Mouse (Mus musculus): ENCODE measurements at regions not wholly inside any gene's neighbourhood (a gene's known extent, or its start where the extent isn't known, plus 50 kb on each side); places are given as distances from the start of the nearest gene placed in this dataset.

DNA sequence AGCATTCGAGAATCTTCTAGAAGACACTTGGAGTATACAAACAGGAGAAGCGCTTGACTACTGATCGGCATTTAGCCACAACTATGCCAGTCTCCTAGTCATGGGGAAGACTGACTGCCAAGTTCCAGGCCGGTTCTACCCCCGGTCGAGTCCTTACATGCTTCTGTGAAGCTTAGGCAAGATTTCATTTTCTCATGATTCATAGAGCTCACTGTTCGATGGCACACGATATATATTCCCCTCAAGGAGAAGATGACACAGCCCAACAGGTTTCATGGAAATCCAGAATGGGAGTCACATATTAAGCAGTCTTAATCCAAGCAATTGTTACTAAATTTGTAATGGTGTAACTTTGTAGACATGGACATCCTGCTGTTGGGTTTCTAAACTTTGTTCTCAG lies 177.8 kb downstream of the Slc38a4 start:
- Histone ChIP-seq H3K36me3 (replicated peaks) (no peaks in the 10 kb centered on the region), H3K4me3 (no peak overlapping the region), H3K9ac (no peak overlapping the region), H3K9me3 (no peaks in the 10 kb centered on the region), H3K4me1 (no peaks in the 10 kb centered on the region), H3K27ac (no peak overlapping the region), H3K4me2 (no peak overlapping the region), H3K27me3 (replicated peaks) (no peaks in the 10 kb centered on the region)
- WGBS, result 92% methylated on average over 8 of the region's 8 CpGs
- no peak for ATAC-seq (replicated peaks)

DNA sequence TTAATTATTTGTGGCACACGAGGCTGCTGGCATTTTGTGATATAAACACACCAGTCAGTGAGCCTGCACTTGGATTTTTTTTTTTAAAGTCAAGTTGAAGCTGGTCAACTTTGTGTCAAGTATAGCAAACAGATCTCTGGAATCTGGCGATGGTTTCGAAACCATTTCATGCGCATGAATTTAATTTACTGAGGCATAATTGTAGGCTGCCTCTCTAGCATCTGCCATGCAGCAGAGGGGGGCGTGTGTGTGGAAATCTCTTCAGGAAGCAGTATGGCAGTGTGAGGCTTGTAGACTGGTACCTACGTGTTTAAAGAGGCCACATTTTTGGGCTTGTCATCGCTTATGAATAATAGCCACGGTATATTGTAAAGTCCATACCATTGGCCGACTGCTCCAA lies 177.7 kb upstream of the Slc38a2 start:
- no peak overlapping the region for H3K9ac ChIP-seq
- no peak for ATAC-seq (replicated peaks)
- H3K27me3 ChIP-seq (replicated peaks), result no peaks in the 10 kb centered on the region
- H3K4me3 ChIP-seq, result no peak overlapping the region
- WGBS, result 82% methylated on average over 9 of the region's 9 CpGs
- H3K4me2 ChIP-seq, result no peak overlapping the region
- H3K27ac ChIP-seq, result no peak overlapping the region
- no peaks in the 10 kb centered on the region for H3K36me3 ChIP-seq (replicated peaks)
- H3K9me3 ChIP-seq, result no peaks in the 10 kb centered on the region
- H3K4me1 ChIP-seq, result no peaks in the 10 kb centered on the region

DNA sequence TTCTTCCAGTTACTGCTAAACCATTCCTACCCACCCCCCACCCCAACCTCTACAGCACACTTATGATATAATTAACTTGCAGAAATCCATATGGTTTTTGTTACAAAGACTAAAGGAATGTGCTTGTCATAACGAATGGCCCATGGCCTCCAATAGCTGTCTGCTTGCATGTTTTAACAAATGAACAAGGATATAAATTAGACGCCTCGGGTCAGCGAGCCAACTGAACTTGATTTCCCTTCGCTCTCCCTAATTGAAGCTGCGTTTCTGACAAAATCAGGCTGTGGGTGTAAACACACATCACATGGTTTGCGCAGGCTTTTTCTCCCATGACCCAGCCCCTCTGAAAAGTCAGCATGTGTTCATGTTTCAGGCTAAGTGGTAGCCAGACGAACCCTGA lies 174.6 kb upstream of the Slc38a2 start:
- Histone ChIP-seq H3K9ac (no peak overlapping the region), H3K27me3 (replicated peaks) (no peaks in the 10 kb centered on the region), H3K4me3 (no peak overlapping the region), H3K4me2 (no peak overlapping the region), H3K27ac (no peak overlapping the region), H3K4me1 (no peaks in the 10 kb centered on the region), H3K36me3 (replicated peaks) (no peaks in the 10 kb centered on the region), H3K9me3 (no peaks in the 10 kb centered on the region)
- no peak for ATAC-seq (replicated peaks)
- 77% methylated on average over 8 of the region's 8 CpGs for WGBS

DNA sequence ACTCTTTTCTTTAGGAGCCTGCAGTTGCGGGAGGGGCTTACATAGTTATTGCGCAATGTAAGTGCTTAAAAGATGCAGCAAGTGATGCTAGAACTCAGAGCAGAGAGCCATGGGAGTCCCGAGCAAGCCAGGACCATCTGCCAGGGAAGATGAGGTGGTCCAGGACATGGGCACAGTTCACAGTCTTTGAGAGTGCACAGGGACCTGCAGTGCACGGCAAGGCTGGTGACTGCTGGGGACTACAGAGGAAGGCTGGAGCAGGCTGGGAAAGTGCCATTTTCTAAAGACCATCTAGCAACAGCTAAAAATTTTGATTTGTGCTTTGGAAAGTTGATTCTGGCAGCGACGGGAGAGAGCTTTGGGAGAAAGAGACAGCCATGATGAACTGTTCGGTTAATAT lies 174.0 kb upstream of the Slc38a2 start:
- Histone ChIP-seq H3K9ac (no peak overlapping the region), H3K4me1 (no peaks in the 10 kb centered on the region), H3K27ac (no peak overlapping the region), H3K9me3 (no peaks in the 10 kb centered on the region), H3K4me2 (no peak overlapping the region), H3K27me3 (replicated peaks) (no peaks in the 10 kb centered on the region), H3K4me3 (no peak overlapping the region), H3K36me3 (replicated peaks) (no peaks in the 10 kb centered on the region)
- 92% methylated on average over 7 of the region's 7 CpGs for WGBS
- ATAC-seq (replicated peaks), result no peak

DNA sequence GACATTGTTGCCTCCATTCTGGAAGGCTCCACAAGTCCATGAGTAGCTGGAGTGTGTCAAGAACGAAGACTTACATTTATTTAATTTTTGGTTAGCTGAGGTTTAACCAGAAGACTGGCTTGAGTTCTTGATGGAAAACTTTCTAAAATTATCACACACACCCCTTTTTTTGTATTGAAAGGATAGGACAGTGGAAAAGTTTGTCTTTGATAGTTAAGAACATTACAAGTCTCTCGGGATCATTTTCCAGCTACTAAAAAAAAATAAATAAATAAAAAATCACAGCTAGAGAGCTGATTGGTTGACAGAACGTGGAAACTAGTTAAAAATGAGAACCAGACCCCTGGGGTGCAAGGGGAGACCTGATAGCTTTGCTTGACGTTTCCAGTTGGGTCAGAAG lies 173.6 kb upstream of the Slc38a2 start:
- no peak for ATAC-seq (replicated peaks)
- WGBS, result 76% methylated on average over 4 of the region's 4 CpGs
- H3K27ac ChIP-seq, result no peak overlapping the region
- H3K4me2 ChIP-seq, result no peak overlapping the region
- H3K27me3 ChIP-seq (replicated peaks), result no peaks in the 10 kb centered on the region
- H3K9ac ChIP-seq, result no peak overlapping the region
- no peaks in the 10 kb centered on the region for H3K4me1 ChIP-seq
- no peak overlapping the region for H3K4me3 ChIP-seq
- H3K36me3 ChIP-seq (replicated peaks), result no peaks in the 10 kb centered on the region
- no peaks in the 10 kb centered on the region for H3K9me3 ChIP-seq

DNA sequence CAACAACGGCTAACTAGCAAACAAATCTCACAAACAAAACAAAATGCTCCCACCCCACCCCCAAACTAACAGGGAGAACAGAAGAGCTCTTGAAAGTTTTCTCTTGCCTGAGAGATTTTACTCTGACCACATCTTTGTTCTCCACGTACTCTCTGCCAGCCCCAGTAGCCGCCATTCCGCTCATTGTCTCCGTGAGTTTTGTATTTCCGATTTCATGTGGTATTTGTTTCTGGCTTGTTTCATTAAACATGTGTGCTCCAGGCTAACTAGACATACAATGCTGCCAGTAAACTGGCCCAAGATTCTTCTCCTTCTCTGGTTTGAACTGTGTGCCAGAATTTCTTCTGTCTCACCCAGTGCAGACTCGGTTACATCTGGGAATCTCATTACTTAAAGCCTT lies 168.2 kb upstream of the Slc38a2 start:
- H3K27me3 ChIP-seq (replicated peaks), result no peaks in the 10 kb centered on the region
- H3K4me3 ChIP-seq, result no peak overlapping the region
- no peak for ATAC-seq (replicated peaks)
- H3K4me1 ChIP-seq, result no peaks in the 10 kb centered on the region
- WGBS, result 84% methylated on average over 7 of the region's 7 CpGs
- H3K36me3 ChIP-seq (replicated peaks), result no peaks in the 10 kb centered on the region
- H3K27ac ChIP-seq, result no peak overlapping the region
- no peaks in the 10 kb centered on the region for H3K9me3 ChIP-seq
- H3K9ac ChIP-seq, result no peak overlapping the region
- no peak overlapping the region for H3K4me2 ChIP-seq

DNA sequence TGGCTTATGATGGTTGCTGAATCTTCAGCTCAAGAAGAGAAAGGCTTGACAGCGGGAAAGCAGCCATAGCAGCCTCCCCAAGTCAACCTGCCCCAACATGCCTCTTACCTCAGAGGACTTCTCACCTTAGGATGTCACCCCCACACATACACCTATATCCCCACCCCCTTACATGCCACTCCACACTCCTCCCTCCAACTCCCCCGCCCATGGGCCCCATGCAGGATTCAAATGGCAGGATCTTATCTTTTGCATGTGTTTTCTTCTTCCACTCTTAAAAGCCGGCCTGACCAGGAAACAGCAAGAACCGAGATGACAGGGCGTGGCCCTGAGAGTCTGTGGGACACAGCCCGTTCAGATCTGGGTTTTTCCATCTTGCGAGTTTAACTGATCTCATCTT lies 166.4 kb upstream of the Slc38a2 start:
- Histone ChIP-seq H3K9ac (no peak overlapping the region), H3K27ac (no peak overlapping the region), H3K4me3 (no peak overlapping the region), H3K4me1 (no peaks in the 10 kb centered on the region), H3K27me3 (replicated peaks) (no peaks in the 10 kb centered on the region), H3K4me2 (no peak overlapping the region), H3K36me3 (replicated peaks) (no peaks in the 10 kb centered on the region), H3K9me3 (no peaks in the 10 kb centered on the region)
- WGBS, result 94% methylated on average over 7 of the region's 7 CpGs
- ATAC-seq (replicated peaks), result no peak

- 84% methylated on average over 3 of the region's 3 CpGs for WGBS
- Histone ChIP-seq H3K27me3 (replicated peaks) (no peaks in the 10 kb centered on the region), H3K4me1 (no peaks in the 10 kb centered on the region), H3K27ac (no peak overlapping the region), H3K4me2 (no peak overlapping the region), H3K9ac (no peak overlapping the region), H3K4me3 (no peak overlapping the region), H3K36me3 (replicated peaks) (no peaks in the 10 kb centered on the region), H3K9me3 (no peaks in the 10 kb centered on the region)
- no peak for ATAC-seq (replicated peaks)
Measured at GRCm38 (mm10) chr15:96857709-96858108, 158.2 kb upstream of the Slc38a2 start.

DNA sequence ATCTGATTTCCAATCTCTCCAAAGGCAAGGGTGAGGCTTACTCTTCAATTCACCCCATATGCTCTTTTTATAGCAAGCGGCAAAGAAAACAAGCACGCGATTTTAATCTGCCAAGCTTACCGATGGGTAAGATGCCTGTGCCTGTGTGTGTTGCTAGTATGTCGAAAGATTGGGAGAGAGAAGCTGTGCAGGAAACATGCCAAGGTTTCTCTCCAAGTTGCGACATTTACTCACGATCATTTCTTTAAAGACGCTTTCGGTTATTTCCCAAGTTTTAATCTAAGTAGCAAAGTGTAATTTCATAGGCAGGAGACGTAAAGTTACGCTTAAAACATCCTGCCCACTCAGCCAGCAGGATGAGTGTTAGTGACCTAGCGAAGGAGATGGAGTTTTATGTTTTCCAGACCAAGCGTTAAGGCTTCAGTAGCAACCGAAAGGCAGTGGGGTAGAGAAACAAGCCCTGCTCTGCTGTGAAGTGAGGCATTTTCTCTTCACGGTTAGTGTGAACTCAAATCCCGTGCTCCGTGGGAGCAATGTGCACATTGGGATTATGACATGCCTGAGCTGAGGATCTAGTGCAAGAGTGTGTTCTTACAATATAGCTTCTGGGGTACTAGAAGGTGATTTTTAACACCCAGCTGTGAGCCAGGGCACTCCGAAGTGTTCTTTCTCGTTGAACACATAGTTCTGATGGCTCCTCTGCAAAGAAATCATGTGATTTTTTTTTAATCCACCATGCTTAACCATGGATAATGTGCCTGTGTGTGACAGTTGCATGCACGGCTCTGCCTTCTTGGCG lies 152.6 kb upstream of the Slc38a2 start:
- ATAC-seq (replicated peaks), result no peak
- 81% methylated on average over 21 of the region's 21 CpGs for WGBS

GRCm38 (mm10) chr15:96848150-96848549 lies 148.6 kb upstream of the Slc38a2 start:
- Histone ChIP-seq H3K4me2 (no peak overlapping the region), H3K27me3 (replicated peaks) (no peaks in the 10 kb centered on the region)
- no peak for ATAC-seq (replicated peaks)

More for the DNA sequence above, 152.6 kb upstream of the Slc38a2 start:
- Histone ChIP-seq H3K9me3 (no peaks in the 10 kb centered on the region), H3K9ac (no peak overlapping the region), H3K27ac (no peak overlapping the region), H3K4me1 (no peaks in the 10 kb centered on the region), H3K36me3 (replicated peaks) (no peaks in the 10 kb centered on the region), H3K4me2 (no peak overlapping the region), H3K4me3 (no peak overlapping the region), H3K27me3 (replicated peaks) (no peaks in the 10 kb centered on the region)

DNA sequence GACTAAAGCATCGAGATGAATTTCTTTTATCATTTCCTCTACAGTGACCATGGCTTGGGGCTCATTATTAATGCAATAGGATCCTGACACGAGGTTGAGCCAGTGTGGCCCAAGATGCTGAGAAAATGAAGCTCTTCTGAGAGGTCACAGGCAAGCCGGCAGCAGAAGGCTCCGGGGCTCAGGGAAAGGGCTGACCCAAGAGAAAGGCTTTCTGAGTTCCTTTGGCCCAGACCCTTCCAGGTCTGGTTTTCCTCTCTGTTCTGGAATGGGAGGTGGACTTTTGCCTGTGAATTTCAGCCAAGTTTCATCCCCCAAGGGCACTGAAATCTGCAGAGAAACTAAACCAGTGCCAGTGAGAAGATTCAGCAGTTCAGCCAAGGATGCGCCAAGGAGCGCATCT lies 145.7 kb upstream of the Slc38a2 start:
- H3K27ac ChIP-seq, result no peak overlapping the region
- H3K36me3 ChIP-seq (replicated peaks), result no peaks in the 10 kb centered on the region
- no peak for ATAC-seq (replicated peaks)
- no peaks in the 10 kb centered on the region for H3K4me1 ChIP-seq
- H3K4me2 ChIP-seq, result no peak overlapping the region
- no peak overlapping the region for H3K9ac ChIP-seq
- H3K4me3 ChIP-seq, result no peak overlapping the region
- no peaks in the 10 kb centered on the region for H3K9me3 ChIP-seq
- no peaks in the 10 kb centered on the region for H3K27me3 ChIP-seq (replicated peaks)
- WGBS, result 92% methylated on average over 6 of the region's 6 CpGs

More at GRCm38 (mm10) chr15:96848150-96848549, 148.6 kb upstream of the Slc38a2 start:
- no peaks in the 10 kb centered on the region for H3K36me3 ChIP-seq (replicated peaks)
- H3K4me3 ChIP-seq, result no peak overlapping the region
- no peaks in the 10 kb centered on the region for H3K9me3 ChIP-seq
- no peak overlapping the region for H3K9ac ChIP-seq
- 88% methylated on average over 2 of the region's 2 CpGs for WGBS
- no peaks in the 10 kb centered on the region for H3K4me1 ChIP-seq
- no peak overlapping the region for H3K27ac ChIP-seq

DNA sequence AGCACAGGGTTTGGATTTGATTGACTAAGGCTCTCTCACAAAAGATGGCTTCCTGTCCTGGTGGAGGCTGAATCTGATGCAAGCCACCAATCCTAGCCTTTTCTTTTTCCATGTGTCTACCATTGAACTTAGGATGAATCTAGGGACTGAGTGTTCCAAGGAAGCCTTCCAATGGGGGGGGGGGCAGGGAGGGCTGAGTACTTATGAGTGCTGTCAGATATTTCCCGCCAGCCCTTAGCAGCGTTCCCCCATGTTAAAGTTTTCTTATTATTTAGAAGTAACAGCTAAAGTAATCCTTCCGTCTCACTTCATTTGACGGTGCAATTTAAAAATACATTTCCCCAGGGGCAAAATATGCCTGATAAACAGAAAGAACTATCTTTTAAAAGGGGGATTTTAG lies 144.8 kb upstream of the Slc38a2 start:
- no peak for ATAC-seq (replicated peaks)
- 82% methylated on average over 4 of the region's 4 CpGs for WGBS

DNA sequence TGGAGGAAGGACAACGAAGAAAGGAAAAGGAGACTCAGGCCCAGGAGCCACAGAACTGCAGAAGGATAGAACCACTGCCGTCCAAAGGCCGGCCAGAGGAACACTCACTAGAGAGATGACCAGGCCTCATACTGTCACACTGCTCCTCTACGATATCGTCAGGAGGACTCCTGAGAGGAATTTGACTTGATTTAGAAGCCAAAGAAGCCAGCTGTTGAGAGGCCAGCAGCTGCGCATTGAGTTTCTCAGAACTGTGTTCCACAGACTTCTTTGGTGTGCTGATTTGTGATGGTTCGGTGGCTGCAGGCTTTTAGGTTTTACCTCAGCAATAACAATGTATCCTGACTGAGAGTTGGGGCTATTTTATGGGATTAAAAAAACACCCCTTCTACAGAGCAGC lies 144.1 kb upstream of the Slc38a2 start:
- ATAC-seq (replicated peaks), result no peak
- H3K9me3 ChIP-seq, result no peaks in the 10 kb centered on the region

More for the DNA sequence above, 144.8 kb upstream of the Slc38a2 start:
- no peaks in the 10 kb centered on the region for H3K4me1 ChIP-seq
- no peaks in the 10 kb centered on the region for H3K36me3 ChIP-seq (replicated peaks)
- H3K9ac ChIP-seq, result no peak overlapping the region
- H3K4me3 ChIP-seq, result no peak overlapping the region
- no peaks in the 10 kb centered on the region for H3K27me3 ChIP-seq (replicated peaks)
- H3K4me2 ChIP-seq, result no peak overlapping the region
- H3K9me3 ChIP-seq, result no peaks in the 10 kb centered on the region
- no peak overlapping the region for H3K27ac ChIP-seq

More for the DNA sequence above, 144.1 kb upstream of the Slc38a2 start:
- Histone ChIP-seq H3K4me1 (no peaks in the 10 kb centered on the region), H3K4me2 (no peak overlapping the region), H3K36me3 (replicated peaks) (no peaks in the 10 kb centered on the region), H3K9ac (no peak overlapping the region), H3K4me3 (no peak overlapping the region), H3K27me3 (replicated peaks) (no peaks in the 10 kb centered on the region), H3K27ac (no peak overlapping the region)
- 88% methylated on average over 7 of the region's 7 CpGs for WGBS

All from midbrain, embryonic 15.5 days (tissue).